Comparison of ENCODE assay signal across 8 mouse cellular contexts in the genomic region with DNA sequence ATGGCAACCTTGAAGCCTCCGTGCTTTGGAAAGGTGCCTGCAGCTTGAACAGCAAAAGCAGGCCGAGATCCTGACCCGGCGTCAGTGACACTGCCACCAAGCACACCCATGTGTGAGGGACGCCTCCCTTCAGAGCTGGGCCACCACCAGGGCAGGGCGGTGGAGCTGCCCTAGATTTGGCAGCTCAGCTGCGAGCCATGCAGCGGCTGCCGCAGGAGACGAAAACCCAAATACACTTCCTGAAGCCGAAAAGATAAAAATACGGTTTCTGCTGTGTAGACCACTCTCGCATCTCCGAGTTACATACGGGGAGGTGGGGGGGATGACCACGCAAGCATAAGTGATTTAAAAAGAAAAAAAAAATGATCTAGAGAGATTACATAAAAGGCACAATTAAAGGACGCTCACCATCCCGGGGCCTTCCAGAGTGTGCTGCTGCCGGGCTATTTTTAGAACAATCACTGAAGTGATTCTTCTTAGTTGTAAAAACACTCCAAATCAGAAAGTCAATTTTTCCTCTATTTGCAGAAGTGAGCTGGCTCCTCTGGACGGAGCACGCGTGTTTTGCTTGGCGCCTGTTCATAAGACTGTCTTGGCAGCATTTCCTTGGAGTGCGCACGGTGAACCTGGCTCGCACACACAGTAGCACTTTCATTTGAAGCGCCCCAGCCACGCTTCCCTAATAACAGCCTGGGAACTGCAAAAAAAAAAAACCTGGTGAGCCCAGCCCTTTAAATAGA.
DNase-seq lines count a peak whose midpoint lies in the region; ATAC-seq lines count a peak whose summit lies in the region.

No protein-coding gene starts in this region.

- peak overlapping the region; percentile 38 for H3K4me2 ChIP-seq in forebrain, embryonic 13.5 days

- peak overlapping the region; percentile 93 for H3K27ac ChIP-seq in forebrain, embryonic 13.5 days

- H3K4me3 ChIP-seq in forebrain, embryonic 13.5 days = no peak overlapping the region

- no peak for ATAC-seq in forebrain, embryonic 13.5 days
- no peak for ATAC-seq in granulocyte monocyte progenitor cell, adult 5-6 weeks (replicated peaks; ENCODE audit: poor library complexity, severe bottlenecking)

- intact Hi-C loops in heart, postnatal 25 days (cut with DNase I) = no loop called here

- DNase-seq in CD4-positive, CD25-positive, alpha-beta regulatory T cell, adult 2 months (ENCODE audit: low read depth, low spot score) = peak; percentile 74
- DNase-seq in adrenal gland, postnatal 14 days = peak; percentile 66
- peak; percentile 65 for DNase-seq in heart, postnatal 25 days (ENCODE audit: low spot score)
- DNase-seq in kidney, postnatal 36 days = peak; percentile 48 to 67
- DNase-seq in lung, postnatal 14 days = peak; percentile 69
- DNase-seq in telencephalon, adult 2 months (ENCODE audit: low read depth, low spot score) = peak; percentile 68

- 39% methylated on average over 28 of the region's 28 CpGs for WGBS in forebrain, embryonic 13.5 days

- no peaks in the 10 kb centered on the region for H3K27me3 ChIP-seq in forebrain, embryonic 13.5 days

- H3K4me1 ChIP-seq in forebrain, embryonic 13.5 days = peaks cover 100% of the 10 kb centered on the region

- no peaks in the 10 kb centered on the region for H3K9me3 ChIP-seq in forebrain, embryonic 13.5 days (replicated peaks)

- no peaks in the 10 kb centered on the region for H3K36me3 ChIP-seq in forebrain, embryonic 13.5 days (ENCODE audit: poor library complexity, severe bottlenecking)

- peak overlapping the region; percentile 34; the same call in 1 of the 2 replicates for H3K9ac ChIP-seq in forebrain, embryonic 13.5 days
